Mouse (Mus musculus): ENCODE measurements around the gene Pcbp2.

Gene Pcbp2

GRCm38 (mm10) chr15:102461430-102462075 is 8.8 kb upstream of the Pcbp2 start:
- in situ Hi-C loops (cut with MboI; ENCODE audit: low sequenced_read_pairs): no loop called here

GRCm38 (mm10) chr15:102463666-102464065 is 6.7 kb upstream of the Pcbp2 start:
- in situ Hi-C loops (cut with MboI; ENCODE audit: low sequenced_read_pairs): no loop called here

GRCm38 (mm10) chr15:102468675-102469370 is 1.5 kb upstream of the Pcbp2 start:
- in situ Hi-C loops (cut with MboI; ENCODE audit: low sequenced_read_pairs): no loop called here

- in situ Hi-C loops (cut with MboI; ENCODE audit: low sequenced_read_pairs): no loop called here
These were observed 411 bp downstream of the Pcbp2 start for GRCm38 (mm10) chr15:102470605-102471294.

GRCm38 (mm10) chr15:102471295-102471645 is 931 bp downstream of the Pcbp2 start:
- in situ Hi-C loops (cut with MboI; ENCODE audit: low sequenced_read_pairs): no loop called here

- in situ Hi-C loops (cut with MboI; ENCODE audit: low sequenced_read_pairs): no loop called here
These were observed 1.4 kb downstream of the Pcbp2 start for GRCm38 (mm10) chr15:102471727-102472126.

GRCm38 (mm10) chr15:102473246-102473645 is 2.9 kb downstream of the Pcbp2 start:
- in situ Hi-C loops (cut with MboI; ENCODE audit: low sequenced_read_pairs): no loop called here

- in situ Hi-C loops (cut with MboI; ENCODE audit: low sequenced_read_pairs): no loop called here
These were observed 4.2 kb downstream of the Pcbp2 start for GRCm38 (mm10) chr15:102474520-102474919.

GRCm38 (mm10) chr15:102483136-102483535 is 12.8 kb downstream of the Pcbp2 start:
- in situ Hi-C loops (cut with MboI; ENCODE audit: low sequenced_read_pairs): no loop called here

GRCm38 (mm10) chr15:102485853-102486252 is 15.5 kb downstream of the Pcbp2 start:
- in situ Hi-C loops (cut with MboI; ENCODE audit: low sequenced_read_pairs): no loop called here

- in situ Hi-C loops (cut with MboI; ENCODE audit: low sequenced_read_pairs): no loop called here
These were observed 17.3 kb downstream of the Pcbp2 start for GRCm38 (mm10) chr15:102487664-102488063.

GRCm38 (mm10) chr15:102498322-102498721 is 28.0 kb downstream of the Pcbp2 start:
- in situ Hi-C loops (cut with MboI; ENCODE audit: low sequenced_read_pairs): no loop called here

GRCm38 (mm10) chr15:102499370-102499769 is 29.0 kb downstream of the Pcbp2 start:
- in situ Hi-C loops (cut with MboI; ENCODE audit: low sequenced_read_pairs): no loop called here

- in situ Hi-C loops (cut with MboI; ENCODE audit: low sequenced_read_pairs): no loop called here
These were observed 29.5 kb downstream of the Pcbp2 start for GRCm38 (mm10) chr15:102499851-102500250.

- in situ Hi-C loops (cut with MboI; ENCODE audit: low sequenced_read_pairs): no loop called here
These were observed 30.1 kb downstream of the Pcbp2 start for GRCm38 (mm10) chr15:102500479-102500878.

GRCm38 (mm10) chr15:102501084-102501814 is 30.9 kb downstream of the Pcbp2 start:
- in situ Hi-C loops (cut with MboI; ENCODE audit: low sequenced_read_pairs): no loop called here

GRCm38 (mm10) chr15:102502254-102502840 is 32.0 kb downstream of the Pcbp2 start:
- in situ Hi-C loops (cut with MboI; ENCODE audit: low sequenced_read_pairs): no loop called here

GRCm38 (mm10) chr15:102503447-102503846 is 33.1 kb downstream of the Pcbp2 start, which contains the start of gene Gm10337:
Gm10337 (plus strand) TSS chr15:102503722.
- in situ Hi-C loops (cut with MboI; ENCODE audit: low sequenced_read_pairs): no loop called here

- in situ Hi-C loops (cut with MboI; ENCODE audit: low sequenced_read_pairs): no loop called here
These were observed 33.8 kb downstream of the Pcbp2 start for GRCm38 (mm10) chr15:102503924-102504782.
